Mouse (Mus musculus): Measurements from ENCODE around the gene Slc11a2. TPM values are rescaled to one million over a fixed set of nuclear protein-coding genes. Genes with fewer than 3 reads are reported as not detected.
A peak's percentile ranks its signal among the peaks of the same experiment; 100 is the strongest.
"Not testable (repeated sequence)": the region's sequence is repeated elsewhere in the genome, so short reads cannot be mapped to it uniquely, and the experiment has no call there.

The Slc11a2 gene
- total RNA-seq, 1 experiment from 2014 or later: 111 TPM

DNA sequence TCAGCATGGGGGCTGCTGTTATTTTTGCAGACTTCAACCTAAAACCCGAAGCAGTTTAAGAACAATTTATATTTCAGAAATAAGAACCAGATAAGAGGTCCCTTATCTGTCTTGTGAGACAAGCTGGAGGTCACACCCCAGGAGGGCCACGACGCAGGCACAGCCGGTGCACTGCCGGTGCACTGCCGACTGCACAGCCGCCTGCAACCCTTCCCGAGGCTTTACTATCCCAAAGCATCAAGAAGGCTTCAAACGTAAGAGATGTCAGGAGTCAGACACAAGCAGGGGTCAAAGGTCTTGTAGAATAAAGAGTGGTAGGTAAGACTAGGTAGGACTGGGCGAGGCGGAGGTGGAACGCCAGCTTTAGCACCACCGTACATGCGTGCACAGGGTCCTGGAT is 22.5 kb downstream of the Slc11a2 start:
- DNase-seq: no peak

DNA sequence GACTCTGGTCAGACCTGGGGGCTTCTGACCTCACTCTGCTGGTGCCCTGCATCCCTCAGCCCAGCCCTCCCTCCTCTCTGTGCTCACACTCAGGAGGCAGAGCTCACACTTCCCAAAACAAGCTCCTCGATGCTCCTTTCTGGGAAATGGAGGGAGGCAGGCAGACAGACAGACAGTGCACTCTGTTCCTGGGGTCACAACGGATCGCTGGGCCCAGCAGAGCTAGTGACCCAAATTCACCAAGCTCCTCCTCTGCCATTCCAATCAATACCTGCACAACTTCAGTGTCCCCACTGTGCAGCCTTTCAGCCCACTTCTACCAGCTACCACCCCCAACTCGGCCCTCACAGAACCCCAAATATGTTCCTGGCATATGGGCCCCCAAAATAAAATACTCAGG is 23.1 kb downstream of the Slc11a2 start:
- no peak for DNase-seq

DNA sequence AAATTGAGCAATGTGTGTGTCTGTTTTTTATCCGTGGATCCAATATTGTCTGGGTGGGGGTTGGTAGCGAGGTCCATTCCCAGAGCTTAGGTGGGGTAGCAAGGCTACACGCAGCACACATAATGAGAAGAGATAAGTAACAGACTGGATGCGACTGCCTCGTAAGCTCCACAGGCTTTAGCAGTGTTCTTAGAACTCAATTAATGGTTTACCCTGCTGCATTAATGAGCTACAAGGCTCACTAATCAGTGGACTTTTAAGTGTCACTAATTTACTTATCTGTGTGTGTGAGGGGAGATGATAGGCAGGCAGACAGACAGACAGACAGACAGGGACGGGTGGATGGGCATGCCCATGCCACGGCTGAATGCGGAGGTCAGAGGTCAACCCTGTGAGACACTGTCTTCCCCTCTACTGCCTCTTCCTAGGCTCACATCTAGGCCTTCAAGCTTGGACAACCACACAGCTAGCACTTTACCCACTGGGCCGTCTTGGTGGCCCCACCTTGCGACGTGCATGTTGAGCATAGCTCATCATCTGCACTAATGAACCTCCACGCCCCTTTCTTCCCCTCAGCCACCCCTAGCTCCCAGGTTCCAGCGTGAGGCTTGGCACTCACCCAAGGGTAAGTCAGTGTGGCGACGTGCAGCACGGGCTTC is 24.2 kb downstream of the Slc11a2 start:
- DNase-seq: no peak

DNA sequence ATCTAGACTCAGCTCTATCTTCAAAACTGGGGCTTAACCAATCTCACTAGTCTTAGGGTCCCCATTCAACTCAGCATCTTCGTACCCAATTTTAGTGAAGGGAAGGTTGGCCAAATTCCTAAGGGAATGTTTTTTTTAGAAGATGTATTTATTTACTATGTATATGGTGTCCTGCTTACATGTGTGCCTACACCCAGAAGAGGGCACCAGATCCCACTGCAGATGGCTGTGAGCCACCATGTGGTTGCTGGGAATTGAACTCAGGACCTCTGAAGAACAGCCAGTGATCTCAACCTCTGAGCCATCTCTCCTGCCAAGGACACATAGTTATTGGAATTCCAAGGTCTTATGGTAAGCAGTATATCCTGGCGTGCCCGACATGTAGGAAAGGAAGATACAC is 29.3 kb downstream of the Slc11a2 start:
- no peak for DNase-seq

DNA sequence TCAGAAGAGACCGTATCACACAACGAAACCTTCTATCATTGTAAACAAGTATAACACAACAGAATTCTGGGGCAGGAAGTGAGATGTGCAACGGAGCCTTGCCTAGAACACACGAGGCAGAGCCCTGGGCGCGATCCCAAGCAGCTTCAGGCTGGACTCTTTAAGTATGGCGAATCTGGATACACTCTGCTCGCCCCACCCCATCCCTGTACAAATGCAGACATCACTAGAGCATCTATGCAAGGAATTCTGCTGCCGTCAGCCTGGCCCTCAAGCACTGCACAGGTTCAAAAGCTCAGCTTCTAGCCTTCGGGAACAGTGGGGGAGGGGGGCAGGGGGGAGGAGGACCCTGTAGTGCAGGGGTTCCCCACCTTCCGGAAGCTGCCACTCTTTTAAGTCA is 31.9 kb downstream of the Slc11a2 start:
- no peak for DNase-seq

DNA sequence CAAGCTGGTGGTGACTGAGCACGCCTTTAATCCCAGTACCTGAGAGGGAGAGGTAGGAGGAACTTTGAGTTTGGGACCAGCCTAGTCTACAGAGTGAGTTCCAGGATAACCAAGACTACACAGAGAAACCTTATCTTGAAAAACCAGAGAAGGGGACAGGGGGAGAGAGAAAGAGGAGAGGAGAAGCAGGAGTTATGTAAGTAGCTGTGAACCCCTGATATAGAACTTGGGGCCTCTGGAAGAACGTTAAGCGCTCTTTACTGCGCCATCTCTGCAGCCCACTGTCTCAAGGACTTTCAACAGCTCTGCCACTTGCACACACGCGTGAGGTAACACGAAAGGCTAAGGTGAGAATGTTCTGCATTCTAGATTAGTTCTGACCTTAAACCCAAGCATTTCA is 33.3 kb downstream of the Slc11a2 start:
- no peak for DNase-seq

DNA sequence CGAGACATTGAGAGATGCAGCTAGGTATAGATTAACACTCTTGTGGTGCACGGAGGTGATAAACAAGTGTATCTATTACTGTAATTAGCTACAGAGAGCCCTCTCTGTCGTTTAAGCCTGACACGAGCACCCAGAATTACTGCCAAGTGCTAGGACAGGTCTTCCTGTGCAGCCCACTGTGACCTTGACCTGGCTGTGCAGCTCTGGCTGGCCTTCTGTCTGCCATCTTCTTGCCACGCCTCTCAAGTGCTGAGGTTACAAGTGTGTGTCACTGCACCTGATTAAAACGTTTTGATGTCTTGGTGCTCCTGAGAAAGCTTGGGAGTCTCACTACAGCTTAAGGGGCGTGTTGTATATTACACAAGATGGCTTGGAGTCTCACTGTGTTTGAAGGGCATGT is 33.8 kb downstream of the Slc11a2 start:
- no peak for DNase-seq

DNA sequence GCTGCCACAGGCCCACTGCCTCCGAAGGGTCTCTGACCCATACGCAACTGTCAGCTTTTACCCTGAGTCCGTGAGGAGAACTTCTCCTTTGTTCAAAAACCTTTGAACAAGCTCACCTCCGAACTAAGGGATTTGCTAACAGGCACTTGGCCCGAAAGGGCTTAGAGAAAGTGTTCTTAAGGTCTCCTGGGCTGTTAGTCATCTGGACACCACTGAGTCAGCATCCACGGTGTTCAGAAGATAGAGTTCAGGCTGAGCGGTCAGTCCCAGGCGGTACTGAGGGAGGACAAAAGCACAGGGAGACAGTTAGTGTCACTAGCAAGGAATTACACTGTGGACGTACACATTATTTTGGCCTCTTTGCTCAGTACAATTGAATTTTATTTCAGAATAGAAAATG is 36.0 kb downstream of the Slc11a2 start:
- DNase-seq: peak; percentile 34

DNA sequence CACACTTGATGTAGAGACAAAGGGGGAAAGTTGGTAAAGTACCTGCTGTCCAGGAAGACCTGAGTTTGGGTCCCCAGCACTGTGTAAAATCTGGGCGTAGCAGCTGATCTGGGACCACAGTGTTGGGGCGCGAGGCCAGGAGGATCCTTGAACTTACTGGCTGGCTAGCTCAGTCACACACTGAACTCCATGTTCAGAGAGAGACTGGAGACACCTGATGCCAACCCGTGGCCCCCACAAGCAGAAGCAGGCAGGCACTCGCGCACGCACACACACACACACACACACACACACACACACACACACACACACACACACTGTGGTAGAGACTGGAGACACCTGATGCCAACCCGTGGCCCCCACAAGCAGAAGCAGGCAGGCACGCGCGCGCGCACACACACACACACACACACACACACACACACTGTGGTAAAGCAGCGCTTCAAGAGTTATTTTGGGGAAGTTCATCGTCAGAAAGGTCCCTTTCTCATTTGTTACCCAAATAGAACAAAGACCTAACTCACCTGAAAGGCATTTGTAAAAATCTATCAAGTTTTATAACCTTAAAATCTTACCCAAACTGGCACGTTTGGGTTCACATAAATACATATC is 36.5 kb downstream of the Slc11a2 start:
- no peak for DNase-seq

DNA sequence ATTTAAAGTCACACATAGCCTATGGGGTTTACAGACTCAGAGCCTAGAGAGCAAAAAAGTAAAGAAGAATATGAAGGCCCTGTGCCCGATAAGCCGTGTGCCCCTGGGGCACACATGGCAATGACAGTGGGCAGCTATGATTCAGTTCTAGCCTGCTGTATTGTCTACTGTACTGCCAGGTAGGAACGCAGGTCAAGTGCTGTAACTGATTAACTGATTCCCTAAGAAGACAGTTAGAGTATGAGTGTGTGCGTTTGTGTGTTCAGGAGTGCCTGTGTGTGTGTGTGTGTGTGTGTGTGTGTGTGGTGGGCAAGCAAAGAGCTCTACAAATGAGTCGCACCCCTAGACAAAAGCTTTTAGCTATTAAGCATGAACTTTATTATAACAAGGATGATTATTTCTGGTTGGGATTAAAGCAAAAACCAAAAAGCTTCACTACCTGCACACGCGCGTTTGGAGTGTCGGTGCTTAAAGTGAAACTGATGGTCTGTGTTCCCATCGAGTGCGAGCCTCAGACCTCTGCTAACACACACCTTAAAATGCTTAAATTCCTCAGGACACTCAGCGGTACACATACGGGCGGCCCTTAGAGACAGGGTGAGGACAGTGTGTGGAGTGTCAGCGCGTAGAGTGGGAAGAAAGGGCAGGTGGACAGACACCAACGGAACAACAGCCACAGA is 37.2 kb downstream of the Slc11a2 start:
- DNase-seq: no peak

DNA sequence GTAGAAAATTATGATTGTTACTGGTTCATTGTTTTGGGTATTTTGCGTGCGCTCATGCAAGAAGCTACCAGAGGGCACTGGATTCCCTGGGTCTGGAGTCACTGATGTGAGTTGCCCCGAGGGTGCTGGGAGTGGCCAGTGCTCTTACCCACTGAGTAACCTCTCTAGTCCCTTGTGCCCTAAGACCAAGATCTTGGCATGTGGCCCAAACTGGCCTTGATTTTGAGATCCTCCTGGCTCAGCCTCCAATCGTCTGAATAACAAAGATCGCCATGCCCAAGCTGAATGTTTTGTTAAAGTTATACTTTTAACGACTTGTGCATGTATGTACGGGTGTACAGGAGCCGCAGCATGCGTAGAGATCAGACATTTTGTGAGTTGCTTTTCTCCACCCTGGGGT is 39.2 kb downstream of the Slc11a2 start:
- DNase-seq: no peak

DNA sequence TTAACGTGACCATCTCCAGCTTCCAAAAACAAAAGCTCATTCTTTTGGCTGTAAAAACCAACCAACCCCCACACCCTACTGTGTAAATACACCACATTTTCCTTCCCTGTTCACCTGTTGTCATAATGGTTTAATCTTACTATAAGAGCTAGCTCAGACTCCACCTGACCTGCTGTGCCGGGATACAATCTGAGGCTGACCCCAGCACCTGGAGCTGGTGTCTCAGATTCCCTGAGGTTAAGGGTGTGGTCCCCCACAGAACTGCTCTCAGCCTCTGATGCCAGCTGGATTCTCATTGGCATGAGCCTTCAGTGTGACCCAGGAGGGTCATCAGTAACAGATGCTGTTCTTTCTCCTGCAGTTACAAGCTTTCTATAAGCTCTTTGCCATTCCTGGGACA is 44.8 kb downstream of the Slc11a2 start:
- no peak for DNase-seq

DNA sequence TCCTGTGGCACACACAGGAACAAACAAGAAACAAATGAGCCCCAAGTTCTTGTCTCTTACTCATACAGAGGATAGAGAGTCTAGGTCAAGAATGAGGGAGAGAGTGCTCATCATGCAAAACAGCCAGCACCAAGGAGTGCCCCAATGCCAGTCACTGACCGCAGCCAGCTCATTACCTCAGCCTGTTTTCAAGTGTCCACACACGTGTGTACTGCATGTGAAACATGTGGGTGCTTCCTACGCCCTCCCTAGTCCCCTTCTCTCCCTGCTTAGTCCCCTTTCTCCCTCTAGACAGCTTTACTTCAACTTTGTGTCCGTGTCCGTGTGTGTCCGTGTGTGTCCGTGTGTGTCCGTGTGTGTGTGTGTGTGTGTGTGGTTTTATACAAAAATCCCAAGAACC is 45.2 kb downstream of the Slc11a2 start:
- DNase-seq: no peak

DNA sequence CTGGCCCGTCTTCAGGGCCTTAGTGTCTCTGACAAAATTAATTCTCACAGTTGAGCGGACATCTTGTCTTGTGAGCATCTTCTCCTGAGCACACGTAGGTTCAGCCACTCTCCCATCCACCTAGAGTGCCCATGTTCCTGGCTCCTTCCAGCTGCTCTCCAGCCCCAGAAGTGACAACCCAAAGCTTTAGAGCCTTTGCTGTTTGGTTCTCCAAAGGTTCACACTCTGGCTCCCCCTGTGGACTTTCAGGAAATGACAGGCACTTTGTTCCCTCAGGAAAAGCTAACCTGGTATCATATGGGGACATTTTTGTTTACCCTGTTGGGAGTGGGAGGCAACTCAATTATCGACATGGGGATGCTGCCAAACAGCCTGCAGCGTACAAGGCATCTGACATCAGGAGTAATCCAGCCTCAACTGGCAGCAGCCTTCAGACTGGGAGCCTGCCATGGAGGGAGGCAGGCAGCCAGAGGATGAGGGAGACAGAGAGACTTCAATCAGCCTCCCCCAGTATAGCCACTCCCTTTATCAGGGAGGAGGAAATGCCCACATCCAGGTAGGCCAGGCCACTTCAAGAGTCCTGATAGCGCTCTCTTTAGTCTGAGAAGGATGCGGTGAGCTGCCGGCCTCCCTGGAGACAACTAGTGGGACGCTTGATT is 46.9 kb downstream of the Slc11a2 start:
- not testable (repeated sequence) for DNase-seq

DNA sequence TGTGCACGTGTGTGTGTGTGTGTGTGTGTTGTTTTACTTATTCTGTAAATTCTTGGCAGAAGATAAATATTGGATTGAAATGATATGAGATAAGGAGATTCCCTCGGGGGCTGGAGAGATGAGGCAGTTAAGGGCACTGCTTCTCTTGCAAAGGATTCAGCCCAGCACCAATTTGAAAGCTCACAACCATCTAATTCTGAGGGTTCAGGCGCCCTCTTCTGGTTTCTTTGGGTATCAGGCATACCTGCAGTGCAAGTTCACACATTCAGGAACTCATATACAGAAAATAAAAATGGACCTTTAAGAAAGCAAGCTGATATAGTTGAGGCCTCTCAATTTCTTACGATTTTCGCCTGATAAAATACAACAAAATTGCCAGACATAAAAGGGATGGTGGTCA is 49.8 kb downstream of the Slc11a2 start:
- DNase-seq: peak; percentile 37

DNA sequence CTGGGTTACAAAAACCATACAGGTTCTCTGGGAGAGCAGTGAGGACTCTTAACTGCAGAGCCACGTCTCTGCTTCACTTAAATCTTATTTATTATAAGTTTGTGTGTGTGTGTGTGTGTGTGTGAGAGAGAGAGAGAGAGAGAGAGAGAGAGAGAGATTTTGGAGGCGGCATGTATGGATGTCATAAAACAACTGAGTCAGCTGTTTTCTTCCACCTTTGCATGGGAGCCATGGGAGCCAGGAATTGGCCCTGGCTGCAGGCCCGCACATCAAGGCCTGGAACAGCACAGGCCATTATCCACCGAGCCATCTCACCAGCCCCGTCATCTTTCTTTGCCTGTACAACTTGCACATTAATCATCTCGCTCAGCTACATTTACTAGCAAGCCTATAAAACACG is 57.8 kb downstream of the Slc11a2 start:
- DNase-seq: no peak

DNA sequence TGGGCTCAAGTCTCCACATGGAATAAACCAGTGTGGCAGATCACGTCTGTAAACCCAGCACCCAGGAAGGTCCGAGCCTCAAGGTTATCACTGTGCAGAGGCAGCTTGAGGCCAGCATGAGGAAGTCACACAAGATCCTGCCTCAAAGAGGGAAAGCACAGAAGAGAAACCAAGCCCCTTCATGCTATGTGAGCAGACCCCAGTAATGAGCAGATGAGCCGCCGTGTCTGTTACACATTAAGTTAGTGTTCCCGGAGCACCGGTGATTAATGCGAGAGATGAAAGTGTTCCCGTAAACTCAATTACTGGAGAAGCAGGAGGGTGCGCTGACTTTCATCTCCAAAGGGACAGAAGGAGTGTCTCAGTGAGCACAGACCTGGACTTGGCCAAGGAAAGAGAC is 58.9 kb downstream of the Slc11a2 start:
- DNase-seq: not testable (repeated sequence)

DNA sequence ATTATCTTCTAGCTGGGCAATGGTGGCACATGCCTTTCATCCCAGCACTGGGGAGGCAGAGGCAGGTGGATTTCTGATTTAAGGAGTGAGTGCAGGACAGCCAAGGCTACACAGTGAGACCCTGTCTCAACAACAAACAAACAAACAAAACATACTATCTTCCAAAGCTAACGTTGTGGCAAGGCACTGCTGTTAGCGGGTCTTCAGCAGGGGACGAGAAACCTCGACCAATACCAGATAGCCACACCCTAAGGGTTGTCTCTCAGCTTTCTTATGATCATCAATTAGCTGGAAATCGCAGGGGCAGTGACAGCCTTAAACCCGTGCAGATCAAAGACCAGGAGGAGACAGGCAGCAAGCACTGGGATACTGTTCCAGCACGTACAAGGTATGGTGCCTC is 60.6 kb downstream of the Slc11a2 start, which contains the start of gene Higd1c:
Higd1c (plus strand) TSS at position 301 of the 400 bp plus-strand sequence.
- DNase-seq: no peak

DNA sequence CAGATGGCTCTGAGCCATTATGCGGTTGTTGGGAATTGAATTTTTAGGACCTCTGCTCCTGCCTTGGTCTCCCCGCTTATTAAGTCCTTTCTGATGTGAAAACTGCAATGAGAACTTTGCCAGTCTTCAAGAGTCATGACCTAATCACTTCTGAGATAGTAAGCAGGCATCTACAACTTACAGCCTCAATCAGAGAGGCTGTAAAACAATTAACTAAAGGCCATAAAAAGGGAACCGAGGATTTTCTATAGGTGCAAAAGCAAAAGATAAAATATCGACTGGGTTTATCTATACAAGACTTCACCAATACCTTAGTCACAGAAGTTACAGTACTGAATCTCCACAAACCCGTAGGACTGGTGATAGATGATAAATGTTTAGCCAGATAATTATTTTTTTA is 69.0 kb downstream of the Slc11a2 start:
- no peak for DNase-seq

DNA sequence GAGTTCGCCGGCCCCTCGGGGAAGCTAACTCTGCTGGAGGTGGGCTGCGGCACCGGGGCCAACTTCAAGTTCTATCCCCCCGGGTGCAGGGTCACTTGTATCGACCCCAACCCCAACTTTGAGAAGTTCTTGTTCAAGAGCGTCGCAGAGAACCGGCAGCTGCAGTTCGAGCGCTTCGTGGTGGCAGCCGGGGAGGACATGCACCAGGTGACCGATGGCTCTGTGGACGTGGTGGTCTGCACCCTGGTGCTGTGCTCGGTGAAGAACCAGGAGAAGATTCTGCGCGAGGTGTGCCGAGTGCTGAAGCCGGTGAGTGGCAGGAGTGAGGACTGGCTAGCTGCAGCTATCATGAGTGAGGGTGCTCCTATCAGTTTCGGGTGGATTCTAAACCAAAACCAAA is 71.5 kb downstream of the Slc11a2 start:
- not testable (repeated sequence) for DNase-seq

DNA sequence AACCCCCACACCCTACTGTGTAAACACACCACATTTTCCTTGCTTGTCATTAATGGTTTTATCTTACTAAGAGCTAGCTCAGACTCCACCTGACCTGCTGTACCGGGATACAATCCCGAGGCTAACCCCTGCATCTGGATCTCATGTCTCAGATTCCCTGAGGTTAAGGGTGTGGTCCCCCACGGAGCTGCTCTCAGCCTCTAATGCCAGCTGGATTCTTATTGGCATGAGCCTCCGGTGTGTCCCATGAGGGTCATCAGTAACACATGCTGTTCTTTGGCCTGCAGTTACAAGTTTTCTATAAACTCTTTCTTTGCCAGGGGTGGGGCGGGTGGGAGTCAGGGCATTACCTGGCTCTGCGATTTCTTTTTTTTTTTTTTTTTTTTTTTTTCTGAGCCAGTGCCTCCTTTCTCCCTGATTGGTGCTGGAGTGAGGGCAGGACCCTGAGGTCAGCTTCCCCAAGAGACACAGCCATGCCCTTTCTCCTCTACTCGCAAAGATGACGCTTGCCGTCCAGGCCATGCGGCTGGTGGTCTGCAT is 72.1 kb downstream of the Slc11a2 start, which contains the start of the genes Methig1 and Mettl7a2:
Methig1 (plus strand) TSS at position 439 of the 540 bp plus-strand sequence.
Mettl7a2 (plus strand) TSS at position 490 of the 540 bp plus-strand sequence.
- no peak for DNase-seq

DNA sequence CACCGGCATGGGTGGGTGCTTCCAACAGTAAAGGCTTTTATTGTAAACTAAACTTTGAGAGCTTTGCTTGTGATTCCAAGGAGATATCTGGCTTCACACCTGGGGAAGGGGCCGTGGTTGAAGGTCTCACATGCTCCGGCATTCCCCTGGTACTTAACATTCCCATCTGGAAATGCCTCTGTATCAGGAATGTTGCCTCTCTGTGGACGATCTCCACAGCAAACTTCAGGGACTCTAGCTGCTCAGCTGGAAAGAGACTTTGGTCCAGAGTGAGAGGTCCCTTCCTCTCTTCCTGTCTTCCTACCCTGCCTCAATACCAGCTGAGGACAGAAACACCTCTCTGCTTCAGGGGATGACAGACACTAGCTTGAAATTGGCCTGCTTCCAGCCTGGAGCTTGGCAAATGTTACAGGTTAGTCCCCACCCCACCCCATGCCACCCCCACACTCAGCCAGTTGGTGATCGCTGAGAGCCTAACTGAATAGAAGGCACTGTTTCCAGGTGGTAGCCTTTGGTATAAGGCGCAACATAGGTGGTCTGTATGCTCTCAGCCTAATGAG is 73.3 kb downstream of the Slc11a2 start:
- DNase-seq: no peak
